In genomic region chr11:60509500-60509899, GRCm38 (mm10) we compare ENCODE assay signal across 8 mouse cellular contexts. TPM values are rescaled to one million over a fixed set of nuclear protein-coding genes. Genes with fewer than 3 reads are reported as not detected.
DNase-seq lines count a peak whose midpoint lies in the region; ATAC-seq and TF ChIP-seq lines count a peak whose summit lies in the region.

No protein-coding gene starts in this region.

- no peak for TF ChIP-seq CTCF in E14TG2a.4 (conservative IDR thresholded peaks at IDR 0.05; ENCODE audit: low read length)
- TF ChIP-seq CTCF in G1E (IDR thresholded peaks at IDR 0.05; ENCODE audit: low read depth, low read length): no peak

- H3K36me3 ChIP-seq in E14TG2a.4 (ENCODE audit: insufficient read depth, low read length) (no peaks in the 10 kb centered on the region), G1E (replicated peaks) (no peaks in the 10 kb centered on the region)
- no peaks in the 10 kb centered on the region for H3K36me3 ChIP-seq in forebrain, embryonic 10.5 days (replicated peaks)
- H3K36me3 ChIP-seq in midbrain, embryonic 12.5 days: no peaks in the 10 kb centered on the region

- H3K27me3 ChIP-seq in E14TG2a.4 (ENCODE audit: insufficient read depth, low read length) (peaks cover 53% of the 10 kb centered on the region), G1E (ENCODE audit: insufficient read depth, low read length) (peaks cover 55% of the 10 kb centered on the region)
- peaks cover 48% of the 10 kb centered on the region for H3K27me3 ChIP-seq in forebrain, embryonic 10.5 days (ENCODE audit: poor library complexity, severe bottlenecking)
- H3K27me3 ChIP-seq in midbrain, embryonic 12.5 days: peaks cover 35% of the 10 kb centered on the region

- H3K4me3 ChIP-seq in E14TG2a.4 (replicated peaks; ENCODE audit: low read length) (peak overlapping the region; percentile 72), G1E (ENCODE audit: low read depth, low read length) (peak overlapping the region; percentile 66; the same call in 1 of the 2 replicates)
- peak overlapping the region; percentile 50 for H3K4me3 ChIP-seq in forebrain, embryonic 10.5 days
- peak overlapping the region; percentile 37 for H3K4me3 ChIP-seq in midbrain, embryonic 12.5 days

- WGBS in forebrain, embryonic 10.5 days: under 1% methylated on average over 25 of the region's 25 CpGs
- WGBS in midbrain, embryonic 12.5 days: 0% methylated on average over 25 of the region's 25 CpGs

- H3K4me2 ChIP-seq in midbrain, embryonic 12.5 days (replicated peaks): peak overlapping the region; percentile 62

- peak overlapping the region; percentile 32; the same call in 1 of the 2 replicates for H3K9ac ChIP-seq in midbrain, embryonic 12.5 days (replicated peaks)

- peak overlapping the region; percentile 8; the same call in 1 of the 2 replicates for H3K27ac ChIP-seq in forebrain, embryonic 10.5 days
- H3K27ac ChIP-seq in midbrain, embryonic 12.5 days (replicated peaks): no peak overlapping the region

- DNase-seq in G1E (ENCODE audit: low spot score): peak; percentile 58
- DNase-seq in forebrain, embryonic 10.5 days (ENCODE audit: extremely low spot score, low spot score): no peak
- peak; percentile 32 to 46 for DNase-seq in kidney, postnatal 4 days
- no peak for DNase-seq in cerebellum, adult 8-10 months
- DNase-seq in ovary, adult 18-20 months (ENCODE audit: low spot score): no peak

- ATAC-seq in G1E (ENCODE audit: extremely low read depth, insufficient number of reproducible peaks, low FRiP score, poor library complexity, severe bottlenecking): no peak
- no peak for ATAC-seq in midbrain, embryonic 12.5 days (ENCODE audit: low FRiP score, low read depth)
- no peak; the same call in 1 of the 2 replicates for ATAC-seq in frontal cortex, adult (ENCODE audit: low TSS enrichment)

- no peaks in the 10 kb centered on the region for H3K9me3 ChIP-seq in E14TG2a.4 (ENCODE audit: low read length)
- no peaks in the 10 kb centered on the region for H3K9me3 ChIP-seq in G1E (replicated peaks)
- H3K9me3 ChIP-seq in forebrain, embryonic 10.5 days: no peaks in the 10 kb centered on the region
- no peaks in the 10 kb centered on the region for H3K9me3 ChIP-seq in midbrain, embryonic 12.5 days

- H3K4me1 ChIP-seq in E14TG2a.4 (replicated peaks; ENCODE audit: low read depth, low read length) (peaks cover 45% of the 10 kb centered on the region), G1E (ENCODE audit: insufficient read depth, low read depth, low read length) (peaks cover 59% of the 10 kb centered on the region)
- peaks cover 17% of the 10 kb centered on the region for H3K4me1 ChIP-seq in forebrain, embryonic 10.5 days
- peaks cover 7% of the 10 kb centered on the region for H3K4me1 ChIP-seq in midbrain, embryonic 12.5 days

RNA-seq across cellular contexts. Expression of gene Alkbh5, which starts 26.7 kb away (rescaled TPM):
- total RNA-seq in G1E (2014; fragmentation: Nextera tagmentation): 97.2 and 109 TPM in 2 replicates
- 43.5 and 46.5 TPM in 2 replicates for total RNA-seq in G1E (2017)
- 33.8 and 39.3 TPM in 2 replicates for polyA plus RNA-seq in G1E (2012)
- polyA plus RNA-seq in forebrain, embryonic 10.5 days (2016; fragmentation: Nextera tagmentation; extraction: Ambion mirVana): 32.3 and 39.9 TPM in 2 replicates
- polyA plus RNA-seq in midbrain, embryonic 12.5 days (2016; fragmentation: Nextera tagmentation; extraction: Ambion mirVana): 33.8 and 40.1 TPM in 2 replicates

RNA-seq across cellular contexts. Expression of gene Myo15, which starts 40.4 kb away (rescaled TPM):
- total RNA-seq in G1E (2014; fragmentation: Nextera tagmentation) (0.08 and 0.10 TPM in 2 replicates), G1E (2017) (0.05 and 0.17 TPM in 2 replicates)
- 0.03 TPM in 1 of 2 replicates, not detected in the other for polyA plus RNA-seq in G1E (2012)
- 0.02 and 0.10 TPM in 2 replicates for polyA plus RNA-seq in forebrain, embryonic 10.5 days (2016; fragmentation: Nextera tagmentation; extraction: Ambion mirVana)
- 0.03 and 0.11 TPM in 2 replicates for polyA plus RNA-seq in midbrain, embryonic 12.5 days (2016; fragmentation: Nextera tagmentation; extraction: Ambion mirVana)

RNA-seq across cellular contexts. Expression of gene Drg2, which starts 55.1 kb away (rescaled TPM):
- total RNA-seq in G1E (2014; fragmentation: Nextera tagmentation) (52.1 and 55.7 TPM in 2 replicates), G1E (2017) (42.0 and 57.6 TPM in 2 replicates)
- polyA plus RNA-seq in G1E (2012): 56.3 and 62.0 TPM in 2 replicates
- 129 and 130 TPM in 2 replicates for polyA plus RNA-seq in forebrain, embryonic 10.5 days (2016; fragmentation: Nextera tagmentation; extraction: Ambion mirVana)
- 94.6 and 103 TPM in 2 replicates for polyA plus RNA-seq in midbrain, embryonic 12.5 days (2016; fragmentation: Nextera tagmentation; extraction: Ambion mirVana)

Comparison
In these comparisons a context has a peak if more than half of its experiments do, and no peak if none do; other contexts are left out.
1. DNase-seq: peak in G1E (single experiment) and kidney, postnatal 4 days (2 of 2); none in forebrain, embryonic 10.5 days (single experiment), cerebellum, adult 8-10 months (single experiment) and ovary, adult 18-20 months (single experiment).
2. Peak in every context shown above with its lines, with median percentiles within 50 percentile points of each other: H3K4me3 ChIP-seq.